Mouse (Mus musculus) kidney, postnatal 36 days (tissue): ENCODE measurements at regions not wholly inside any gene's neighbourhood (a gene's known extent, or its start where the extent isn't known, plus 50 kb on each side); places are given as distances from the start of the nearest gene placed in this dataset.
A peak's percentile ranks its signal among the peaks of the same experiment; 100 is the strongest.

Experiments used
- DNase-seq, 2 experiments: peaks; one replicate each; pipeline ENCODE4 v3.0.0; 2021 to 2022; ENCODE audit warnings: mixed read lengths in 2 of 2

GRCm38 (mm10) chr13:5229476-5229875, 620.5 kb upstream of the Akr1e1 start:
- DNase-seq = no peak

GRCm38 (mm10) chr13:5234232-5234631, 625.3 kb upstream of the Akr1e1 start:
- DNase-seq = no peak

- DNase-seq = no peak
Observed at GRCm38 (mm10) chr13:5235391-5235790, 625.9 kb upstream of the Klf6 start.

GRCm38 (mm10) chr13:5240541-5240940, 620.7 kb upstream of the Klf6 start:
- DNase-seq = no peak

GRCm38 (mm10) chr13:5242782-5243181, 618.5 kb upstream of the Klf6 start:
- no peak for DNase-seq

GRCm38 (mm10) chr13:5248671-5249391, 612.5 kb upstream of the Klf6 start:
- no peak for DNase-seq

GRCm38 (mm10) chr13:5257891-5258660, 603.2 kb upstream of the Klf6 start:
- no peak for DNase-seq

- no peak for DNase-seq
Observed at GRCm38 (mm10) chr13:5259760-5260159, 601.5 kb upstream of the Klf6 start.

GRCm38 (mm10) chr13:5272506-5273192, 588.6 kb upstream of the Klf6 start:
- no peak for DNase-seq

GRCm38 (mm10) chr13:5276564-5276963, 584.7 kb upstream of the Klf6 start:
- DNase-seq = no peak

GRCm38 (mm10) chr13:5289753-5290449, 571.4 kb upstream of the Klf6 start:
- no peak for DNase-seq

GRCm38 (mm10) chr13:5302141-5302540, 559.1 kb upstream of the Klf6 start:
- no peak for DNase-seq

- no peak for DNase-seq
Observed at GRCm38 (mm10) chr13:5306688-5307087, 554.6 kb upstream of the Klf6 start.

- DNase-seq = no peak
Observed at GRCm38 (mm10) chr13:5313297-5313696, 548.0 kb upstream of the Klf6 start.

GRCm38 (mm10) chr13:5315011-5315410, 546.3 kb upstream of the Klf6 start:
- peak; percentile 9 to 36 for DNase-seq

- DNase-seq = no peak
Observed at GRCm38 (mm10) chr13:5317941-5318856, 543.1 kb upstream of the Klf6 start.

- DNase-seq = no peak
Observed at GRCm38 (mm10) chr13:5345712-5346111, 515.6 kb upstream of the Klf6 start.

- no peak for DNase-seq
Observed at GRCm38 (mm10) chr13:5347503-5348469, 513.5 kb upstream of the Klf6 start.

GRCm38 (mm10) chr13:5367058-5367797, 494.1 kb upstream of the Klf6 start:
- DNase-seq = no peak

GRCm38 (mm10) chr13:5370007-5370406, 491.3 kb upstream of the Klf6 start:
- DNase-seq = no peak
